Mouse (Mus musculus) heart, postnatal 10 days (tissue): ENCODE data around the gene Capzb. TPM values are rescaled to one million over a fixed set of nuclear protein-coding genes. Genes with fewer than 3 reads are reported as not detected.

Source experiments
- DNase-seq, 2 experiments: peaks; one replicate each; pipeline ENCODE4 v3.0.0; 2021
- intact Hi-C: fragments of 180-260 bp; cut with DNase I; formaldehyde crosslinking; loops from one replicate; pipeline ENCODE4 v1.15.1; 2025
- total RNA-seq, 2 experiments: library from RNA; stranded (reverse); gene quantifications; 2 replicates each; pipeline ENCODE4 v1.2.3; 2021

Capzb gene
- total RNA-seq, 2 experiments from 2014 or later = 394 to 406 TPM

DNA sequence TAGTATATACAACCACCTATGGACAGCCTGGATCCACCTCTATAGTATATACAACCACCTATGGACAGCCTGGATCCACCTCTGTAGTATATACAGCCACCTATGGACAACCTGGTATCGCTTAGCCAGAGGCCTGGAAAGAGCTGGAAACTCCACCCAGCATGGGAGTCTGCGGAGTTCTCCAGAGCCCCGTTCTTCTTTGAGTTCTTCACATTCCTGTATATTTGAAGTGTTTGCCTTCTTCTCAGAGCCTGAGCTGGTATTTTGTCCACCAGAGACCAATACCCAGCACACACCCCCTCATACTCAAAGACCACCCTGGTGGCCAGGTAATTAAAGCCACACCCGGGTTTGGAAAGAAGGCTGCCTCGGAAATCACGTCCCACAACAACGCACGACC, 64.0 kb downstream of the Capzb start:
- no peak for DNase-seq
- intact Hi-C loops = no loop called here

GRCm38 (mm10) chr4:139258621-139259301, 66.1 kb downstream of the Capzb start:
- intact Hi-C loops = no loop called here
- DNase-seq = no peak

GRCm38 (mm10) chr4:139259302-139259871, 66.7 kb downstream of the Capzb start:
- intact Hi-C loops = no loop called here
- DNase-seq = no peak

DNA sequence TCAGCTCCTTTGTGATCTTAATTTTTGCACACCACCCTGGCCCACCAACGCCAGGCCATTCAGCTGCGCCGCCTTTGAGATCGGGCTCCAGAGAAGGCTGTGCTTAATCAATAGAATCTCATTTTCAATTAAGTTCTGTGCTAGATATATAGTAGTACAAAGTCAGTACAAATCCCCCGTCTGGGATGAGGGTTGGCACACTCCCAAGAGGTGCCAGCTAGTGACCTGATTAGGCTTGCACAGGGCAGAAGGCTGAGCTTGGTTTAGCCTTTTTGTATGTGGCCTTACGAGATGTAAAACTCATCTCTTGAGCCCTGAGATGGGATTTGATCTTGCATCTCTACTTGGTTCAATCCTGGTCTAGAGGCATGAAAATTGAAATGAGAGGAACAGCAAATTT, 70.3 kb downstream of the Capzb start:
- intact Hi-C loops = no loop called here
- no peak for DNase-seq

GRCm38 (mm10) chr4:139265783-139266499, 73.2 kb downstream of the Capzb start:
- DNase-seq = no peak
- intact Hi-C loops = no loop called here

DNA sequence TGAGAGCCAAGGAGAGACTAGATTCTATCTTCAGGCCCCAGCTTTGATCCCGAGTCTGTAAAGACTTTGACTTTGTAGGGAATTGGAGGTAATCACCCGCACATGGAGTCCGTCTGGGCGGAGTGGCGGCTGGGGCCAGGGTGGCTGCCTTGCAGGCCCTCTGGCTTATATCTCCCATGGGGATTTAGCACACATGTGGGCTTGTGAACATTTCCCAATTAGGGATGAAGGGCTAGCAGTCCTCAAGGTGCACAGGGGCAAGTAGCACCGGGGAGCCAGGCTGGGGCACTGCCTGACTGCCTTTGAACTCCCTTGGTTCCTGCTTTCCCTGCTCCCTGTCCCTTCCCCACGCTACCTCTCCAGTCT, 73.8 kb downstream of the Capzb start:
- DNase-seq = no peak
- intact Hi-C loops = no loop called here

- intact Hi-C loops = no loop called here
- no peak for DNase-seq
Measured at GRCm38 (mm10) chr4:139267335-139267734, 74.6 kb downstream of the Capzb start.

DNA sequence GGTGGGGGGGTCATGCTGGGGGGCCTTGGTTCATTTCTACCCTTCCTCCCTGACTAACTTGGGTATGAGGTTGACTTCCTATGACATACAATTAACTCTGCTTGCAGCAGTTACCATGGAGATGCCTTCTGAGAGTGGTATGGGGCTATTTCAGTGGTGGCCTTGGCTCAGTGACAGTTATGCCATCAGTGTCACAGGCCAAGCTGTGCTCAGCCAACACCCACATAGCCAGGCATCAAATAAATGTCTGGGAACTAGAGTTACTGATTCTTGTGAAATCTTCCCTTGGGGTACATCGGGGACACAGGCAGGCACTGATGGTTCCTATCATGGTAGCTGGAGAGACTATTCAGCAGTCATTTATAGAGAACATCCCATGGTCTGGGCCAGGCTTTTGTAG, 75.5 kb downstream of the Capzb start:
- no peak for DNase-seq
- intact Hi-C loops = no loop called here

DNA sequence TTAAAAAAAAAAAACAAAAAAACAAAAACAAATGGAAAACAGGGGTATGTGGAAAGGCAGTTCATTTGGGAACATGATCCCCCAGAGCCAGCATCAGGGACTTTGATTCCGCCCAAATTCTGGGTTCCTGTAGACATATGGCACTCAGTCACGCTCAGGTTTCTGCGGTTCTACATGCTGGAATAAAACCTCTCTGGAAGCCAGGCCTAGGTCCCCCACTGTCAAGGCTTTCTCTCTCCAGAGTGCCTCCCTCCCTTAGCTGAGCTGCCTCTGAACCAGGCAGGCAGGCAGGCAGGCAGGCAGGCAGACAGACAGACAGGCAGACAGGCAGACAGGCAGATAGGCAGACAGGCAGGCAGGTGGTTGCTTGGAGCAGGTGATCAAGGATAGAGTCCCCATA, 77.5 kb downstream of the Capzb start:
- no peak for DNase-seq
- intact Hi-C loops = no loop called here

DNA sequence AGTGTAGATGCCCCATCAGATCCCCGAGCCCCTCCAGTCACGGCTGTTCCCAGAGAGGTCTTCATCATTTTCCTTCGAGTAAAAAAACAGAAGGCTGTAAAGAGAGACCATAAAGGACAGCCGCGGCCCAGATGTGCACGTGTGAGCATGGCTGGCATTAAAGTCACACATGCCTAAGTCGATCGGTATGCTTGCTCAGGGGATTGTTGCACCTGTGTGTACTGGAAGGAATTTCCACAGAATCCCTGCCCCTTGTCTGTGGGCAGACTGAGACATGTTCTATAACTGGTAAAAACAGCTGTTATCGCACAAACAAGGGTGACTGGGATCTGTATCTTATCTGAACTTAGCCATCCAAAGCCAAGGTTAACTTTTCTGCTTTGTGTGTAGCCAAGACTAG, 78.9 kb downstream of the Capzb start:
- DNase-seq = no peak

GRCm38 (mm10) chr4:139272951-139273680, 80.4 kb downstream of the Capzb start:
- DNase-seq = no peak
- intact Hi-C loops = no loop called here

More for the DNA sequence above, 78.9 kb downstream of the Capzb start:
- intact Hi-C loops = no loop called here

DNA sequence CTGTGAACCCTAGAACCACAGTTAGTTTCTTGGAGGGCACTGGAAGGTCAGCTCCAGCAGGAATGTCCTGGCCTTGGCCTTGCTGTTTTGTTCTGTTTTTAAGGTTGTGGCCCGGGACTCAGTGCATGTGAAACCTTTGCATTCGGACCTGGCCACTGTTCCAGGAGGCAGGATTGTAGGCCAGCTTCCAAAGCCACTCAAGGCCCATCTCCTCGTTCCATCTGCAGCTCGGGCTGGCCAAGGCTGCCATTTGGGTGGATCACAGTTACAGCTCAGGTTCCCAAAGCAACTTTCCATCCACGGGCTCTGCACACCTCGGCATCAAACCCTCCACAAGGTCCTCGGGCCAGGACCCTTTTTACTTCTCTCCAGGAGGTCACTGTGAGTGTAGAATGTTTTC, 81.9 kb downstream of the Capzb start:
- intact Hi-C loops = no loop called here
- DNase-seq = no peak

GRCm38 (mm10) chr4:139276411-139276810, 83.7 kb downstream of the Capzb start:
- intact Hi-C loops = no loop called here

DNA sequence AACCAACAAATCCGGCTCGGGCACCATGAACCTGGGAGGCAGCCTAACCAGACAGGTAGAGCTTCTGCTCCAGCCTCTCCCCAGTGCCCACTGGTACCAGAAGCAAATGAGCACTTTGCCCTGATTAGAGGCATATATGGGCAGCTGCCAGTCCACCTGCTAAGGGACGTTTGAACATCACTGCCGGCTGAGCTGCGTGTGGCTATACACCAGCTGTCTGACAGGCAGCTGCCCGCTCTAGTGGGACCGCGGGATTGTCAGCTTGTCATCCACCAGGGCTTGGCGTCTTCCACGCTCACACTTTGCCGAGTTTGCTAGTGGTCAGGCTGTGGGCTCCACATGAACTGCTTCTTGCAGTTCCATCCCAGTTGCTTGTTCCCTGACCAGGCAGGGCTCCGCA, 87.8 kb downstream of the Capzb start:
- intact Hi-C loops = no loop called here

More at GRCm38 (mm10) chr4:139276411-139276810, 83.7 kb downstream of the Capzb start:
- no peak for DNase-seq

GRCm38 (mm10) chr4:139281791-139282345, 89.2 kb downstream of the Capzb start:
- DNase-seq = no peak
- intact Hi-C loops = no loop called here

More for the DNA sequence above, 87.8 kb downstream of the Capzb start:
- no peak for DNase-seq

DNA sequence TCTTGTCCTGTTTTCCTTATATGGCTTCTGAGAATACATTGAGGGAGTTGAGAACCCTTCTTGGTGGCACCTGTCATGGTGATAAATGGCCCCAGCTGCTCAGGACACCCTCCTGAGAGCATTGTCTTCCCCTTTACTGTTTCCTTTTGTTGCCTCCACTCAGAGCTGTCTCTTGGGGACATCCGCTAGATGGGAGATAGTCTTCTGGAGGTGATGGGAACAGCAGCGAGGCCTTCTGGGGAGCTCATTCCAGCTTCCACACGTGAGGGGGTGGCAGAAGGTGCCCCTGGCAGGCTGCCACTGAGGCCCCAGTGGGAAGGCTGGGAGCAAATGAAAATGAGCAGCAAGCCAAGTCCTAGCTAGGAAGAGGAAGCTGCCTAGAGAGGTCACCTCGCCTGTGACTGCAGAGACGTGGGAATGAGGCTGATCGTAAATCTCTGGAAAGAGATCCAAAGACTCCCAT, 90.3 kb downstream of the Capzb start:
- intact Hi-C loops = no loop called here
- DNase-seq = peak in 1 of 2 experiments; percentile 35

DNA sequence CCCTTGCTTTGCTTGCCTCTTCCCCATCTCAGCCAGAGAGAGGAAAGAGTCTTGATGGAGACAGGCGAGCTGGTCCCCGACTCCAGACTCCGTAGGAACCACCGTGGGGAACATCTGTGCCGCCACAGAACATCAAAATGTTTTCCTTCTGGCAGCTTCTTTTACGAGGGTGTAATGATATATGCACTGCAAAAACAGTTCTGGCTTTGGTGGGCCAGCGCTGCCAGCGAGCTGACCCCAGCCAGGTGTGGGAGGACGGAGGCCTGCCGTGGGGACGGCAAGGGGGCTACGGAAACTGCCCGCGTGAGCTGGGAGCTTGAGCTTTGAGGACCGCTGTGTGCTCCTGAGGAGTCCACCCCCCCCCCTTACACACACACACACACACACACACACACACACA, 92.2 kb downstream of the Capzb start:
- intact Hi-C loops = no loop called here

GRCm38 (mm10) chr4:139286234-139286633, 93.5 kb downstream of the Capzb start:
- peak in 1 of 2 experiments; percentile 52 for DNase-seq
- intact Hi-C loops = no loop called here

More for the DNA sequence above, 92.2 kb downstream of the Capzb start:
- no peak for DNase-seq

- DNase-seq = peak; percentile 87 to 92
- intact Hi-C loops = loop anchor here (1.0 kb wide), 1 partner anchor 201 kb away; no protein-coding TSS in a partner anchor
Measured at GRCm38 (mm10) chr4:139287122-139287863, 94.6 kb downstream of the Capzb start.

DNA sequence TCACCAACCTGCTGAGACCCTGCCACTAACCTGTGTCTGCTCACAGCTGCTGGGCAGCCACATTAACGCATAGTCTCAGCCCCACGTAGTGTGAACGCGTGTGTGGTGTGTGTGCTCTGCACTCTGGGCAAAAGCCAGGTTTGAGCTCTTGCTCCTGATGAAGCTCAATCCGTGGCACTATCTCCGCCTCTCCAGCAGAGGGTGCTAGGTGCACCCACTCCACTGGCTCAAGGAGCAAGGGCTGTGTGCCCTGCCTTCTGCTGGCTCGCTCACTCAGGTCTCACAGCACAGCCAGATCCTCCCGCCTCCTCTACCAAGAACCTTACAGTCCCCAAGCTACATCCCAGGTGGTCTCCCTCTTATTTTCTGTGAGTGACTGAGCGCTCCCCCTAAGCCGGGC, 96.3 kb downstream of the Capzb start:
- peak in 1 of 2 experiments; percentile 58 for DNase-seq
- intact Hi-C loops = no loop called here
